Mouse (Mus musculus) forelimb bud, embryonic 11.5 days (tissue): ENCODE measurements at regions not wholly inside any gene's neighbourhood (a gene's known extent, or its start where the extent isn't known, plus 50 kb on each side); places are given as distances from the start of the nearest gene placed in this dataset.

ENCODE experiments used
- DNase-seq: peaks from one replicate; pipeline ENCODE4 v3.0.0-alpha.2; 2012; ENCODE audit warnings: low read depth, low spot score

- no peak for DNase-seq
Measured at GRCm38 (mm10) chr19:6645912-6646311, 103.1 kb upstream of the Slc22a12 start.

- DNase-seq: no peak
Measured at GRCm38 (mm10) chr19:6644871-6645270, 102.0 kb upstream of the Slc22a12 start.

- no peak for DNase-seq
Measured at GRCm38 (mm10) chr19:6639681-6640080, 96.8 kb upstream of the Slc22a12 start.

GRCm38 (mm10) chr19:6633400-6633799 is 90.6 kb upstream of the Slc22a12 start:
- DNase-seq: peak; percentile 14

GRCm38 (mm10) chr19:6631817-6632216 is 89.0 kb upstream of the Slc22a12 start:
- DNase-seq: no peak

GRCm38 (mm10) chr19:6630613-6630940 is 87.7 kb upstream of the Slc22a12 start:
- no peak for DNase-seq

GRCm38 (mm10) chr19:6629911-6630612 is 87.2 kb upstream of the Slc22a12 start:
- no peak for DNase-seq

GRCm38 (mm10) chr19:6625574-6625973 is 82.7 kb upstream of the Slc22a12 start:
- no peak for DNase-seq

GRCm38 (mm10) chr19:6621023-6621422 is 78.2 kb upstream of the Slc22a12 start:
- no peak for DNase-seq

GRCm38 (mm10) chr19:6619546-6619945 is 76.7 kb upstream of the Slc22a12 start:
- DNase-seq: no peak

GRCm38 (mm10) chr19:6616659-6617058 is 73.8 kb upstream of the Slc22a12 start:
- no peak for DNase-seq

GRCm38 (mm10) chr19:6612441-6612840 is 69.6 kb upstream of the Slc22a12 start:
- no peak for DNase-seq

GRCm38 (mm10) chr19:6611921-6612320 is 69.1 kb upstream of the Slc22a12 start:
- no peak for DNase-seq

GRCm38 (mm10) chr19:6610715-6611114 is 67.9 kb upstream of the Slc22a12 start:
- DNase-seq: no peak

GRCm38 (mm10) chr19:6610051-6610450 is 67.2 kb upstream of the Slc22a12 start:
- DNase-seq: no peak

GRCm38 (mm10) chr19:6607501-6607900 is 64.7 kb upstream of the Slc22a12 start:
- DNase-seq: no peak

GRCm38 (mm10) chr19:6606667-6607066 is 63.8 kb upstream of the Slc22a12 start:
- no peak for DNase-seq

GRCm38 (mm10) chr19:6604702-6605101 is 61.9 kb upstream of the Slc22a12 start:
- DNase-seq: no peak

GRCm38 (mm10) chr19:6600873-6601530 is 58.2 kb upstream of the Slc22a12 start:
- no peak for DNase-seq

GRCm38 (mm10) chr19:6599281-6599680 is 56.4 kb upstream of the Slc22a12 start:
- no peak for DNase-seq

- DNase-seq: no peak
Measured at GRCm38 (mm10) chr19:6598186-6598585, 55.4 kb upstream of the Slc22a12 start.

- no peak for DNase-seq
Measured at GRCm38 (mm10) chr19:6595801-6596200, 53.0 kb upstream of the Slc22a12 start.
